Mouse (Mus musculus) v-Abl transformed pro-B cells (cell line): ENCODE data around the gene Camk1g.

Experiments used
- in situ Hi-C, 2 experiments: fragments of 400-800 bp; cut with MboI; formaldehyde crosslinking; loops; one replicate each; pipeline ENCODE4 v1.15.1; 2025; ENCODE audit not compliant: unreplicated experiment in 2 of 2

Gene Camk1g

GRCm38 (mm10) chr1:193337018-193337321 lies 33.1 kb downstream of the Camk1g start:
- in situ Hi-C loops: no loop called here

- in situ Hi-C loops: no loop called here
Measured at GRCm38 (mm10) chr1:193336122-193337017, 33.7 kb downstream of the Camk1g start.

- in situ Hi-C loops: no loop called here
Measured at GRCm38 (mm10) chr1:193334546-193334945, 35.6 kb downstream of the Camk1g start.

GRCm38 (mm10) chr1:193333776-193334175 lies 36.3 kb downstream of the Camk1g start:
- in situ Hi-C loops: no loop called here

- in situ Hi-C loops: no loop called here
Measured at GRCm38 (mm10) chr1:193332671-193333070, 37.4 kb downstream of the Camk1g start.

GRCm38 (mm10) chr1:193332018-193332417 lies 38.1 kb downstream of the Camk1g start:
- in situ Hi-C loops: no loop called here

GRCm38 (mm10) chr1:193330626-193331025 lies 39.5 kb downstream of the Camk1g start:
- in situ Hi-C loops: no loop called here

GRCm38 (mm10) chr1:193330172-193330571 lies 39.9 kb downstream of the Camk1g start:
- in situ Hi-C loops: no loop called here

GRCm38 (mm10) chr1:193329557-193329956 lies 40.5 kb downstream of the Camk1g start:
- in situ Hi-C loops: loop anchor here (5.0 to 10.0 kb wide), 3 partner anchors 48 to 77 kb away; no protein-coding TSS in a partner anchor

GRCm38 (mm10) chr1:193327686-193328085 lies 42.4 kb downstream of the Camk1g start:
- in situ Hi-C loops: loop anchor here (5.0 to 10.0 kb wide), 3 partner anchors 50 to 75 kb away; no protein-coding TSS in a partner anchor

GRCm38 (mm10) chr1:193327216-193327615 lies 42.9 kb downstream of the Camk1g start:
- in situ Hi-C loops: loop anchor here (5.0 to 10.0 kb wide), 3 partner anchors 50 to 75 kb away; no protein-coding TSS in a partner anchor

GRCm38 (mm10) chr1:193326456-193327145 lies 43.5 kb downstream of the Camk1g start:
- in situ Hi-C loops: loop anchor here (5.0 to 10.0 kb wide), 3 partner anchors 51 to 74 kb away; no protein-coding TSS in a partner anchor

- in situ Hi-C loops: loop anchor here (5.0 to 10.0 kb wide), 3 partner anchors 51 to 74 kb away; no protein-coding TSS in a partner anchor
Measured at GRCm38 (mm10) chr1:193325891-193326290, 44.2 kb downstream of the Camk1g start.

GRCm38 (mm10) chr1:193324224-193324623 lies 45.9 kb downstream of the Camk1g start:
- in situ Hi-C loops: loop anchor here in 1 of 2 experiments (5.0 to 10.0 kb wide), 2 partner anchors 69 to 117 kb away; partner anchors contain the start of gene Lamb3

- in situ Hi-C loops: loop anchor here in 1 of 2 experiments (5.0 to 10.0 kb wide), 2 partner anchors 69 to 116 kb away; partner anchors contain the start of gene Lamb3
Measured at GRCm38 (mm10) chr1:193323686-193324085, 46.4 kb downstream of the Camk1g start.

GRCm38 (mm10) chr1:193320398-193320797 lies 49.7 kb downstream of the Camk1g start:
- in situ Hi-C loops: loop anchor here in 1 of 2 experiments (5.0 to 10.0 kb wide), 2 partner anchors 66 to 113 kb away; partner anchors contain the start of gene Lamb3

GRCm38 (mm10) chr1:193319721-193320120 lies 50.4 kb downstream of the Camk1g start:
- in situ Hi-C loops: loop anchor here (5.0 to 10.0 kb wide), 2 partner anchors 65 to 112 kb away; partner anchors contain the start of gene Lamb3 (in 2 of the 2)

- in situ Hi-C loops: loop anchor here in 1 of 2 experiments (5.0 kb wide), 1 partner anchor 110 kb away; the partner anchor contains the start of gene Lamb3
Measured at GRCm38 (mm10) chr1:193317159-193317559, 52.9 kb downstream of the Camk1g start.

- in situ Hi-C loops: loop anchor here in 1 of 2 experiments (5.0 kb wide), 1 partner anchor 109 kb away; the partner anchor contains the start of gene Lamb3
Measured at GRCm38 (mm10) chr1:193316358-193316750, 53.7 kb downstream of the Camk1g start.

- in situ Hi-C loops: loop anchor here in 1 of 2 experiments (5.0 kb wide), 1 partner anchor 109 kb away; the partner anchor contains the start of gene Lamb3
Measured at GRCm38 (mm10) chr1:193315705-193316357, 54.3 kb downstream of the Camk1g start.
